Mouse (Mus musculus): ENCODE results near the gene Pld1.

DNA sequence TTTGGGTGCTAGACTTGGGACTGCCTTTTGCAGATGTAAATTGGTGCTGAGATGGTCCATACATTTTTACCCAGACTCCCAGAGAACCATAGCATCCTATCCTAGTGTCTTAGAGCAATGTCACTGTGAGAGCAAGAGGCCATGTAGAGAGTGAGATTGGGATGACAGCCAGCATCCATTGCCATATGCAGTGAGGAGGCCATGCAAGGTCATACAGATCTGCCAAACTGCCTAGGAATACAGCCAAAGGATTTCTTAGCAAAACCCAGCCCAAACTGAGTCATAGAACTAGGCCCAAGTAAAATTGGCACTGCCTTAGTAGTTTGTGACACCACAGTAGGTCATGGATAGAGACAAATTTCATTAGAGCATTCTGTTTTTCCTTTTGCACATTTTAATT lies 206.2 kb downstream of the Pld1 start:
- TF ChIP-seq GATA1 (IDR thresholded peaks at IDR 0.05; ENCODE audit: borderline replicate concordance, low read length) (no peak), FLI1 (IDR thresholded peaks at IDR 0.05; ENCODE audit: low read length) (no peak)

Data from megakaryocyte, embryonic 14.5 days (primary cell).